13 mouse cellular contexts compared by ENCODE assay signal in the genomic region with DNA sequence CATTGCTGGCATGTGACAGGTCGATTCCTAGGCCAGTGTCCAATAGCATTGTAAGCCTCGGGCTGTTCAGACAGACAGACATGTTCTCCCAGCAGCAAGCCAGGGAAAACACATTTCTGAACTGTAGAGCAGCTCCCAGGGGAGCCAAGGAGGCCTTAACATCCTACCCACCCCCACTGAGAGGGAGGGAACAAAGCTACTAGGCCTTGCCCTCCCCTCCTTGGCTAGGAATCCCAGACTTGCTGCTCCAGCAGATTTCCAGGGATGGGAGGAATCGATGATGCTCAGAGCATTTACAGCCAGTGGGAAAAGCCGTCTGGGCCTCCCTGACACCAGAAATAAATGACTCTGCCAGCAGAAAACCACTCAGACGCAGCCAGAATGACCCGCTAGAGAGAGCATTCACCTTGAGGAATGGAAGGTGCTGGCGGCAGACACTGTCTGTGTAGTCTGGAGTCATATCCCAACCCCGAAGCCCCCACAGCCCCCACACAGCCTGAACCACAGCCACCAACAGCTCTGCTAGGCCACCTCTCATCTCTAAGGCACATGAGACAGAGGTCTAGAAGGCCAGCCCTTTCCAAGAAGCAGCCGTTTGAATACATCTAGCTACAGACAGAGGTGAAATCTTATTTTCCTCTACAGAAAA. TPM values are rescaled to one million over a fixed set of nuclear protein-coding genes. Genes with fewer than 3 reads are reported as not detected.
A peak's percentile ranks its signal among the peaks of the same experiment; 100 is the strongest.
DNase-seq lines count a peak whose midpoint lies in the region; ATAC-seq and TF ChIP-seq lines count a peak whose summit lies in the region.
"Had no signal": no experiment of that assay in that cellular context is flagged by ENCODE, and none has a peak within 500 bp of the region (broad histone marks: within the 10 kb centered on the region; RNA-seq: fewer than 3 reads in every experiment).

No protein-coding gene starts in this region.

- peak; percentile 52; the same call in 1 of the 2 replicates for ATAC-seq in kidney, embryonic 14.5 days (ENCODE audit: low FRiP score, low TSS enrichment)
- no peak for ATAC-seq in embryonic facial prominence, embryonic 13.5 days (ENCODE audit: insufficient number of reproducible peaks, insufficient read depth, low FRiP score, low TSS enrichment, low read depth)
- ATAC-seq in neural tube, embryonic 13.5 days (ENCODE audit: low read depth), result peak; percentile 59
- ATAC-seq in intestine, postnatal 0 days, result no peak
- ATAC-seq: forebrain, embryonic 13.5 days; liver, embryonic 12.5 days had no signal

- DNase-seq in kidney, adult 9 months, result no peak
- DNase-seq in kidney, postnatal 14 days, result peak; percentile 24
- no peak for DNase-seq in right cerebral cortex, postnatal 14 days
- DNase-seq in cerebellum, adult 11-12 months, result no peak
- DNase-seq: heart, postnatal 36 days; layer of hippocampus, adult 9-11 months had no signal

- WGBS in kidney, embryonic 14.5 days, result 26% methylated on average over 9 of the region's 9 CpGs
- WGBS in embryonic facial prominence, embryonic 13.5 days, result 61% methylated on average over 9 of the region's 9 CpGs
- 40% methylated on average over 9 of the region's 9 CpGs for WGBS in neural tube, embryonic 13.5 days
- 64% methylated on average over 9 of the region's 9 CpGs for WGBS in intestine, postnatal 0 days

- no peak overlapping the region for H3K4me2 ChIP-seq in kidney, embryonic 14.5 days (replicated peaks; ENCODE audit: low read depth, low read length)
- H3K4me2 ChIP-seq in embryonic facial prominence, embryonic 13.5 days, result no peak overlapping the region
- no peak overlapping the region for H3K4me2 ChIP-seq in neural tube, embryonic 13.5 days
- no peak overlapping the region for H3K4me2 ChIP-seq in intestine, postnatal 0 days (replicated peaks; ENCODE audit: low read depth)
- H3K4me2 ChIP-seq: forebrain, embryonic 13.5 days; liver, embryonic 12.5 days; stomach, embryonic 15.5 days had no signal

- peak overlapping the region; percentile 60 for H3K27ac ChIP-seq in kidney, embryonic 14.5 days (ENCODE audit: low read depth, low read length)
- 0 out of 2 replicates have a peak overlapping the region, but pooled peaks have one; percentile 9 for H3K27ac ChIP-seq in embryonic facial prominence, embryonic 13.5 days
- H3K27ac ChIP-seq in neural tube, embryonic 13.5 days (replicated peaks), result peak overlapping the region; percentile 87
- no peak overlapping the region for H3K27ac ChIP-seq in intestine, postnatal 0 days (ENCODE audit: low read depth, low read length)
- H3K27ac ChIP-seq: forebrain, embryonic 13.5 days; liver, embryonic 12.5 days; stomach, embryonic 15.5 days had no signal

- no peak overlapping the region for H3K4me3 ChIP-seq in kidney, embryonic 14.5 days (ENCODE audit: low read length)
- no peak overlapping the region for H3K4me3 ChIP-seq in embryonic facial prominence, embryonic 13.5 days
- H3K4me3 ChIP-seq in neural tube, embryonic 13.5 days, result no peak overlapping the region
- no peak overlapping the region for H3K4me3 ChIP-seq in intestine, postnatal 0 days (ENCODE audit: low read depth, low read length)
- H3K4me3 ChIP-seq: forebrain, embryonic 13.5 days; liver, embryonic 12.5 days; stomach, embryonic 15.5 days had no signal

- H3K4me1 ChIP-seq in kidney, embryonic 14.5 days (ENCODE audit: control insufficient read depth, insufficient read depth, low read length), result peaks cover 12% of the 10 kb centered on the region; the same call in 1 of the 2 replicates
- peaks cover 11% of the 10 kb centered on the region for H3K4me1 ChIP-seq in embryonic facial prominence, embryonic 13.5 days
- peaks cover 28% of the 10 kb centered on the region for H3K4me1 ChIP-seq in neural tube, embryonic 13.5 days (replicated peaks)
- H3K4me1 ChIP-seq in intestine, postnatal 0 days (replicated peaks; ENCODE audit: control insufficient read depth, insufficient read depth, low read length), result no peaks in the 10 kb centered on the region
- H3K4me1 ChIP-seq: forebrain, embryonic 13.5 days; liver, embryonic 12.5 days had no signal

- no peak for TF ChIP-seq CTCF in intestine, postnatal 0 days (IDR thresholded peaks at IDR 0.05; ENCODE audit: low read depth)

- H3K36me3 ChIP-seq in kidney, embryonic 14.5 days (ENCODE audit: control insufficient read depth, insufficient read depth, low read length), result no peaks in the 10 kb centered on the region
- H3K36me3 ChIP-seq in embryonic facial prominence, embryonic 13.5 days, result no peaks in the 10 kb centered on the region
- H3K36me3 ChIP-seq in neural tube, embryonic 13.5 days, result no peaks in the 10 kb centered on the region
- H3K36me3 ChIP-seq in intestine, postnatal 0 days (ENCODE audit: control insufficient read depth, insufficient read depth), result no peaks in the 10 kb centered on the region
- H3K36me3 ChIP-seq: liver, embryonic 12.5 days; stomach, embryonic 15.5 days had no signal

- no peaks in the 10 kb centered on the region for H3K27me3 ChIP-seq in kidney, embryonic 14.5 days (ENCODE audit: control insufficient read depth, insufficient read depth, low read length)
- H3K27me3 ChIP-seq in embryonic facial prominence, embryonic 13.5 days, result no peaks in the 10 kb centered on the region
- H3K27me3 ChIP-seq in neural tube, embryonic 13.5 days, result no peaks in the 10 kb centered on the region
- no peaks in the 10 kb centered on the region for H3K27me3 ChIP-seq in intestine, postnatal 0 days (replicated peaks; ENCODE audit: control insufficient read depth, insufficient read depth, low read length)
- H3K27me3 ChIP-seq: forebrain, embryonic 13.5 days; stomach, embryonic 15.5 days had no signal

- H3K9ac ChIP-seq in kidney, embryonic 14.5 days (ENCODE audit: low read depth, low read length), result no peak overlapping the region
- H3K9ac ChIP-seq in embryonic facial prominence, embryonic 13.5 days, result no peak overlapping the region
- H3K9ac ChIP-seq in neural tube, embryonic 13.5 days, result 0 out of 2 replicates have a peak overlapping the region, but pooled peaks have one; percentile 9
- no peak overlapping the region for H3K9ac ChIP-seq in intestine, postnatal 0 days (ENCODE audit: low read depth, low read length)
- H3K9ac ChIP-seq: forebrain, embryonic 13.5 days; liver, embryonic 12.5 days; stomach, embryonic 15.5 days had no signal

- no peaks in the 10 kb centered on the region for H3K9me3 ChIP-seq in kidney, embryonic 14.5 days (ENCODE audit: control insufficient read depth, low read length)
- no peaks in the 10 kb centered on the region for H3K9me3 ChIP-seq in embryonic facial prominence, embryonic 13.5 days
- H3K9me3 ChIP-seq in neural tube, embryonic 13.5 days, result no peaks in the 10 kb centered on the region
- H3K9me3 ChIP-seq in intestine, postnatal 0 days (ENCODE audit: control insufficient read depth), result no peaks in the 10 kb centered on the region
- H3K9me3 ChIP-seq: forebrain, embryonic 13.5 days; liver, embryonic 12.5 days; stomach, embryonic 15.5 days had no signal

RNA-seq across cellular contexts. Expression of a gene that starts 31.4 kb away (rescaled TPM):
- 34.9 and 45.5 TPM in 2 replicates for polyA plus RNA-seq in kidney, embryonic 14.5 days (2014; fragmentation: Nextera tagmentation; extraction: Ambion mirVana)
- polyA plus RNA-seq in embryonic facial prominence, embryonic 13.5 days (2015; fragmentation: Nextera tagmentation; extraction: Ambion mirVana), result 35.6 and 39.2 TPM in 2 replicates
- polyA plus RNA-seq in neural tube, embryonic 13.5 days (2015; fragmentation: Nextera tagmentation; extraction: Ambion mirVana), result 27.3 and 28.1 TPM in 2 replicates
- 8.0 and 8.4 TPM in 2 replicates for polyA plus RNA-seq in intestine, postnatal 0 days (2015; fragmentation: Nextera tagmentation; extraction: Ambion mirVana)

Comparison
In these comparisons a context has a peak if more than half of its experiments do, and no peak if none do; other contexts are left out.
1. ATAC-seq: peak in kidney, embryonic 14.5 days (single experiment) and neural tube, embryonic 13.5 days (single experiment); none in embryonic facial prominence, embryonic 13.5 days (single experiment) and intestine, postnatal 0 days (single experiment).